Mouse (Mus musculus): ENCODE data around the gene Yipf3.

Yipf3 gene

DNA sequence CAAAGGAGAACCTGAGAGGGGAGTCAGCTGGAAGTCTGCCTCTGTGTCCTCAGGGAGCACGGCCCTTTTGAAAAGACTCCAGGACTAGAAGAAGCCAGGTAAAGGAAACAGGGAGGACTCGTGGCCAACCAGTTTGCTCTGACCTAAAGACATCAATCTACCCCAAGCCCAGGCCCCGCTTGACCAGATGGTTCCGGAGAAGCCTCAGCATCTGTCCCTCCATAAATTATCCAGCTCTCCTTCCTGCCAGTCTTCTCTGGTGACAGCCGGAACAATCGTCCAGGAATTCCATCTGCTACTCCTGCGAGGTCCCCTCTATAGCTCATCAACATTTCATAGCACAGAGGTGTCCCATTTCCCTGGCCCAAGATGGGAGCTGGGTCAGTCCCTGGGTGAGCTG is 36.8 kb downstream of the Yipf3 start:
- no peak for DNase-seq

DNA sequence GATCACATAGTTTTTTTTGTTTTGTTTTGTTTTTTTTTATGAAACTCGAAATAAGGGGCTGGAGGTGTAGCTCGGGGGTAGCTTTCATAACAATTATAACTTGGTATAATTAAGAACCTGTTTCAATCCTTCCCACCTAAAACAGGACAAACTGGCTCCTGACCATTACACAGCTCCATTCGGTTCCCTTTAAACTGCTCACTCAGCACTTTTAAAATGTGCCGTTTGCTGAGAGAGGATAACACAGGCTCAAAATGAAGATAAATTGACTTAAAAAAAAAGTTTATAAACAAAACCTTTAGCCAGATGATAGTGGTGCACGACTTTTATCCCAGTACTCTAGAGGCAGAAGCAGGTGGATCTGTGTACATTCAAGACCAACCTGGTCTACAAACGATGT is 37.5 kb downstream of the Yipf3 start:
- no peak for DNase-seq

DNA sequence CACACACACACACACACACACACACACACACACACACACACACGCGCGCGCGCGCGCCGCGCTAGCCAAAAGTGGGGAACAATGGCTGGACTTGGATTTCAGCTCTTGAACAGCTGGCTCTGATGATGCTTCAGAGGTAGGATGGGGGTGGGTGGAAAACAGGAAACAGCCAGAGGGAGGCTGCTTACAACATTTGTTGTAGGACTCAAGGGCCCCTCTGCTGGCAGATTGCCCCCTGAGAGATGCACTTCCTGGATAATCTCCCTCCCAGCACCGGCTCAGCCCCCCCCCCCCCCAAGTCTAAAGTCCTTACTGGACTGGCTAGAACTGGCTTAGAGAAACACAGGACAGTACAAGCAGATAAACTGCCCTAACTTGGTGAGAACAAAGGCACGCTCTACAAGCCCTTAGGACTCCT is 39.8 kb downstream of the Yipf3 start:
- no peak for DNase-seq

DNA sequence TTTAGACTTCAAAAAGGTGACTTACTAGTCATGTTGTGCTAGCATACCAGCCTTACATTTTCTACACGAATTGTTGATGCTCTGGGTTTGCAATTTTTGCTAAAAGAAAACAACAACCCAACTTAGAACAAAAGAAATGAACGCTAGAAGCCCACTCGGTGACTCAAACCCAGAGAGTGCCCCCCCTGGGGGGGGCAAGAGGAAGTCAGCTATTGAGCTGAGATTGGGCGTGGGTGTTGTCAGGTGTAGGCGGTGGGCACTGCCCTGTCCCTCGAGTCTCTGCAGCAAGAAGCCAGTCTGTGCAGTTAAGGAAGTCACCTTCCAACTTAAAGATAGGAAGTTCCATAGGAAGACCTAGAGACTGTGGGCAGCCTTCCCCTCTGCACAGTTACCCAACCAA is 48.7 kb downstream of the Yipf3 start:
- no peak for DNase-seq

DNA sequence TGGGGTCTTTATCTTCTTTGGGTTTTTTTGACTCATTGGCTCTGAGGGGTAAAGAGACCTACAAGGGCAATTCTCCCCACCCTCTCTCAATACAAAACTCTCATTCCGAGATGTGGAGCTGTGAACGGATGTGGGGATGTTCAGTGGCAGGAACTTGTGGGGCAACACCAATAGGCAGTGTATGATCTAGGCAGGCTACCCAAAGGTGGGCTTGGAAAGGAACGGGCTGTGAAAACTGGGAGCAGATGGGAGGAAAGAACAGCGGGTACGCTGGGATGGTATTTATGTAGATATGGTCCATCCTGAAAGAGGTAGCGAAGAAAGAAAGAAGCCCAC is 49.1 kb downstream of the Yipf3 start:
- DNase-seq = no peak

DNA sequence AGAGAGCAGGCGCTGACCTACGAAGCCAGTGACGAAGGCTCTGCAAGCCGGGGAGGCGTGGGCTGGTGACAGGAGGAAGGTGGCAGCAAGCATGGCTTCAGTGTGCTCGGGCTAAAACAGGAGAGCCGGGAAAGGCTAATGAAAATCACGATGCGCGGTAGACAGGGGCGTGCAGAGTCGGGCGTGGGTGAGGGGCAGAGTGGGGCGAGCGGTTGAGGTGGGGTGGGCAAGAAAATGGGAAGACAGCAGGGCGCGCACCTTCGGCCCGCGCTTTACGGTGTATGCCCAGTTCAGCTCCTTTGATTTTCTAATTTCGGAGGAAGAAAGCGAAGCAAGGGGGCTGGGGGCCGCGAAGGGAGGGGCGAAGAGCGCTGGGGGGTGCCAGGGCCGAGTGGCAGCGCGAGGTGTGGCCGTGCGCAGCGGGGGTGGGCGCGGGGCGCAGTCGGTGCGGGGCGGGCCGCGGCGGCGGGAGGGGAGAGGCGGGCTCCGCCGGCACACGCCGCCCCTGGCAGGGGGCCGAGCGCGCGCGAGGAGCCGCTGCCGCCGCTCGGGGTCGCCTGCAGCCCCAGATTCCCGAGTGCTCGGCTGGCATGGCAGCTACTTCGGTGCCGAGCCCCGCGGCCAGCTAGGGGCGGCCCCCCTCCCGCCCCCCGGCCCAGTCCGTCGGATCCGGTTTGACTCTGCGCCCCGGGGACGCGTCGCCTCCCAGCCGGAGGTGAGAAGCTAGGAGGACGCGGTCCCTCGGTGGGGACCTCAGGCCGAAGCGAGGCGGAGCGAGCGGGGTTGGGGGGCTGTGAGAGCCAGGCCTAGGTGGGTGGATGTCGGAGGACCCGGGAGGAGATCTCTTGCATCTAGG is 49.7 kb downstream of the Yipf3 start, which contains the start of gene Dlk2:
TSS of gene Dlk2 (plus strand) at position 58 of the 856 bp plus-strand sequence.
- DNase-seq = peak; percentile 73

DNA sequence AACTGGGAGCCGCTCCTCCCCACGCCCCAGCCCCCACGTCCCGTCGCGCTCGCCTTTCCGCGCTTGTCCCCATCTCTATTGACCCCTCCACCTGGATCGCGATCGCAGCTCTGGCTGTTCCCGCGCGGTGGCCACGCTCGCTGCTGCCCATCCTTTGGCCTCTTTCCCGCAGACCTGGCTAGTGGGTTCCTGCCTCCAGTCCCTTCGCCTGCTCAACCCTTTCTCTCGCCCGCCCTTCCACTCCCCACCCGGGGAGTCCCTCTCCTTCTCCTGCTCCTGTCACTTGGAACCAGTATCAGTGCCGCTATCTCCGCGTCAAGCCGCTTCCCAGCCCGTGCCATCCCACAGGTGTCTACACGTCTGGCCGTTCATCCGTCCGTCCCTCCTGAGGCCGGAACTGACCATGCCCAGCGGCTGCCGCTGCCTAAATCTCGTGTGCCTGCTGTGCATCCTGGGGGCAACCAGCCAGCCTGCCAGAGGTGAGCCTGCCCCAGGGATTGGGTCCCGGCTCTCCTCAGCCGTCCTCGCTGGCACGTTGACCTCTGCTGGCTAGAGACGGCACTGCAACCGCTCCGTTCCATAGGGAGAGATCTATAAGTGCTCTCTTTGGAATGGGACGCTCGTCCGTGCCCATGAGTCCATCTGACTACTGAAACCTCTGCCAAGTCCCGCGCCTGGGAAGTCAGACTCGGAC is 50.5 kb downstream of the Yipf3 start:
- DNase-seq = peak; percentile 87

DNA sequence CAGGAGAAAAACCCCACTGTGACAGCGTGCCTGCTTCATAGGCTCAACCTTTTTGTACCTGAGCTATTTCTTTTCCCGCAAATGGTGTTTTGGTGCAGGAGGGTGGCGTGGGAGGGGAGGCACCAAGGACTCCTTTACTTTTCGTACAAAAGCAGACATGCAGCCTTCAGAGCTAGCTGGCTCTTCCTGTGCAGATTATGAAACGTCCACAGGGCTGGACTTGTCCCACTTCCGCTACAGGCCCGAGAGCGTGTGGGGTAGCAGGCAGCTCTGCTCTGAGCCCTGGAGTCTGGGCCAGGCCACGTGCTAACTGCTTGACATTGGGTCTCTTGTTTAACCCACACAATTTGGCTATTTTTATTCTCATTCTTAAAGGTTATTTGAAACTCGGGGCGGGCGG is 54.0 kb downstream of the Yipf3 start:
- no peak for DNase-seq

All from right cerebral cortex, postnatal 14 days (tissue).